Mouse (Mus musculus) intestine, embryonic 14.5 days (tissue): ENCODE measurements around the gene Pkd1. TPM values are rescaled to one million over a fixed set of nuclear protein-coding genes. Genes with fewer than 3 reads are reported as not detected.

Experiments
- ATAC-seq: fragments of 200-750 bp; cut with Nextera tagmentation; replicated peaks from 2 replicates; pipeline ENCODE4 v1.8.0; 2017; ENCODE audit warnings: low read depth, moderate number of reproducible peaks, moderate TSS enrichment, moderate library complexity; ENCODE audit not compliant: low FRiP score, low TSS enrichment
- DNase-seq: peaks from one replicate; pipeline ENCODE4 v3.0.0-alpha.2; 2018; ENCODE audit warnings: low spot score
- H3K27ac ChIP-seq: fragments of 300-500 bp; sonication (generic); 2 replicates; pipeline ENCODE4 v1.5.1; 2014; ENCODE audit warnings: low read depth, mild to moderate bottlenecking, control low read depth
- H3K27me3 ChIP-seq: fragments of 300-500 bp; sonication (generic); replicated peaks from 2 replicates; pipeline ENCODE4 v1.6.1; 2014; ENCODE audit warnings: low read length, control low read depth; ENCODE audit not compliant: control insufficient read depth, insufficient read depth
- H3K36me3 ChIP-seq: fragments of 300-500 bp; sonication (generic); 2 replicates; pipeline ENCODE4 v1.6.1; 2014; ENCODE audit warnings: low read length, control low read depth; ENCODE audit not compliant: control insufficient read depth, insufficient read depth
- H3K4me1 ChIP-seq: fragments of 300-500 bp; sonication (generic); replicated peaks from 2 replicates; pipeline ENCODE4 v1.6.1; 2014; ENCODE audit warnings: low read length, control low read depth, mixed read lengths; ENCODE audit not compliant: control insufficient read depth, insufficient read depth
- H3K4me2 ChIP-seq: fragments of 300-500 bp; sonication (generic); 2 replicates; pipeline ENCODE4 v1.6.1; 2014; ENCODE audit warnings: low read length
- H3K4me3 ChIP-seq: fragments of 300-500 bp; sonication (generic); 2 replicates; pipeline ENCODE4 v1.5.1; 2014; ENCODE audit warnings: low read depth, low read length, control low read depth, mixed read lengths
- H3K9ac ChIP-seq: fragments of 300-500 bp; sonication (generic); 2 replicates; pipeline ENCODE4 v1.6.1; 2014; ENCODE audit warnings: mild to moderate bottlenecking, low read length
- H3K9me3 ChIP-seq: fragments of 300-500 bp; sonication (generic); 2 replicates; pipeline ENCODE4 v1.6.1; 2016; ENCODE audit warnings: low read length, control low read depth; ENCODE audit not compliant: control insufficient read depth
- WGBS: fragments of 180-500 bp; shearing (Covaris S2); extraction: QIAGEN DNeasy Blood & Tissue Kit; methylation state at CpG from one replicate; pipeline ENCODE4 v1.1.7; 2014; 5-methylcytosine and 5-hydroxymethylcytosine counted together
- polyA plus RNA-seq: library from polyadenylated mRNA; unstranded; fragments of >200 nt; fragmentation: Nextera tagmentation; extraction: Ambion mirVana; gene quantifications from 2 replicates; pipeline ENCODE4 v1.2.1, GENCODE M21; 2014

Gene Pkd1
- polyA plus RNA-seq, 1 experiment from 2014 or later: 26.8 TPM

DNA sequence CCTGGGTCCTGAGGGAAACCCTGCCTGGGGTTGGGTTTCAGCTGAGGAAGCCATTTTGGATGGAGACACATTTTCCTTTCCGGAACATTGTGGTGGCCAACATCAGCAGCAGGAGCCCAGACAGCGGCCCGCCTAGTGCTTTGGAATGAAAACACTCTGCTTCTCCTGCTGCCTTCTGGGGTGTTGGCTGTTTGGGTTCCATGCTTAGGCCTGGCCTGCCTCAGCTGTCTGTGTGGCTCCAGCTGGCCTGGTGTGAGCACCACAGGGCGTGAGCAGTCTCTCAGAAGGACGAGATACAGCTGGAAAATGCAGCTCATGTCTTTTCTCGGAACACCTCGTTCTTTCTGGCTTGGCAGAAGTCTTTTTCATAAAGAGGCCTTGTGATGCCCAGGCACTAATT, 7.5 kb downstream of the Pkd1 start:
- Histone ChIP-seq H3K4me2 (no peak overlapping the region), H3K9me3 (no peaks in the 10 kb centered on the region), H3K9ac (no peak overlapping the region), H3K27me3 (no peaks in the 10 kb centered on the region), H3K4me3 (no peak overlapping the region), H3K4me1 (peaks cover 22% of the 10 kb centered on the region), H3K36me3 (0 out of 2 replicates have a peak, but pooled peaks cover 1% of the 10 kb centered on the region), H3K27ac (no peak overlapping the region)
- ATAC-seq (no peak), DNase-seq (no peak)
- 68% methylated on average over 7 of the region's 7 CpGs for WGBS

DNA sequence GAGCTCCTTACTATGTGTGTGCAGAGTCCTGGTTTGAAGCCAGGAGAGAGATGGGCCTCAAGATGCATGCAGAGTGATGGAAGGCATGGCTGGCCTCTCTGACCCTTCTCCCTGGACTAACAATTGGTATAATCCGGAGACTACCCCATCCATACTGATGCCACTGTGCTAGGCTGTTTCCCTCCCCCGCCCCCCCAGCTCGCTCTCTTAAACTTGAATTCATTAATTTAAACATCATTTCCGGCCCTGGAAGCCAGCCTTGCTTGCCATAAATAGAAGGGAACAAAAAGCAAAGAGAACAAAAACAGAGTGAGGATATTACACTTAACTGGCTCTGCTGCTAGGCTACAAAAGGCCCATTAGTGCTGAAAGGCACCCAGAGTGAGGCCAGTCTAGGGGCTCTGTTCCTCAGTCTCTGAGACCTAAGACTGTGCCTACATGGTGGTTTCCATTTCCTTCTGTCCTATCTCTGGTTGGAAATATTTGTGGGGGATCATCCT, 9.0 kb downstream of the Pkd1 start:
- ATAC-seq (no peak), DNase-seq (no peak)
- H3K9me3 ChIP-seq: no peaks in the 10 kb centered on the region
- no peak overlapping the region for H3K9ac ChIP-seq
- peak overlapping the region; percentile 27 for H3K4me2 ChIP-seq
- H3K36me3 ChIP-seq: no peaks in the 10 kb centered on the region
- H3K27me3 ChIP-seq: no peaks in the 10 kb centered on the region
- peak overlapping the region; percentile 87 for H3K27ac ChIP-seq
- peaks cover 18% of the 10 kb centered on the region for H3K4me1 ChIP-seq
- WGBS: 53% methylated on average over 4 of the region's 4 CpGs
- no peak overlapping the region for H3K4me3 ChIP-seq

DNA sequence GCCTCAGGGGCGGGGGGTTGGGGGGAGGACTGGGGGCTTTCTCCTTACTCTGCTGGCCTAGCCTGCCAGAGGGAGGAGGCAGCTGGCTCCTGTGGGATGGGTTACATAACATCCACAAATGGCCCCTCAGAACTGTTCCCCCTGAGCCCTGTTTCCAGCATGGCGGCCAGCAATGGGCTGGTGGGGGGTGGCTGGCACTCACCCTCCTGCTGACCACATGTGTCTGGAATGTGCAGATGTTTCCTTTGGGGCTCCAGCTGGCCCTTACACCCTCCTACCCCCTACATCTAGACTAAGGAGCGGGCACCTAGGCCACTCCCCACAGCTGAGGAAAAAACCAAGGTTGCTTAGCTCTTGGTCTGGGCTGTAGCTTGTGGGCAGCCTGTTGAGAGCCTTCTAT, 9.5 kb downstream of the Pkd1 start:
- no peak for ATAC-seq
- peak overlapping the region; percentile 27 for H3K4me2 ChIP-seq
- no peaks in the 10 kb centered on the region for H3K9me3 ChIP-seq
- H3K27me3 ChIP-seq: no peaks in the 10 kb centered on the region
- H3K36me3 ChIP-seq: no peaks in the 10 kb centered on the region
- H3K9ac ChIP-seq: no peak overlapping the region
- no peak for DNase-seq
- no peak overlapping the region for H3K4me3 ChIP-seq
- H3K27ac ChIP-seq: peak overlapping the region; percentile 87
- WGBS: 45% methylated on average over 3 of the region's 3 CpGs
- peaks cover 18% of the 10 kb centered on the region for H3K4me1 ChIP-seq

DNA sequence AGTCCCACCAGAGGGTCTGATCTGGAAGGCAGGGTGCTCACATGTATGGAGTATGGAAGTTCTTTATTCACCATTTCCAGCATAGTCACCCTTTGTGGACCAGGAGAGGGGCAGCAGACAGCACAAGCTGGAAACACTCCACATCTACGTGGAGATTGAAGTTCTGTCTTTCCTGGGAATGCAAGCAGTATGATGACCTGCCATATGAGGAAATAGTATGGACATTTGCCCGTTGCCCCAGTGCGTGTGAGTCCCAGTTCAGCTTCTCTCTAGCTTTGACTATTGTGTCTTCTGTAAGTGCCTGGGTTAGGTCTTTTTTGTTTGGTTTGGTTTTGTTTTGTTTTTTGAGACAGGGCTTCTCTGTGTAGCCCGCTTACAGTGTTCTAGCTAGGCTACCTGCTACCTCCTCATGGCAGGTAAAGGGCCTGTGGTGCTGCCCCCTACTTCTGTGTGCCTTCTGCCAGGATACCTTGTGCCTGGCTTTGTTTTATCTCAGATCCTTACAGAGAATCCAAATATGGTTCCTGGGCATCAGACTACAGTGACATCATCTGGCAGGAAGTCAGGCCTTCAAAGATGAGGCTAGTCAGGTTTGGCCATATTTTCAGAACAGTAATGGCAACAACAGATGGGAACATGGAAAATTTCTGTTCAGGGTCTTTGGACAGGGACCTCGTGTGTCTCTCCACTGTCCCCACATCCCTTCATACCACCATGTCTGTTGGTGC, 10.8 kb downstream of the Pkd1 start:
- H3K9ac ChIP-seq: no peak overlapping the region
- H3K36me3 ChIP-seq: peaks cover 8% of the 10 kb centered on the region; the same call in 1 of the 2 replicates
- no peak overlapping the region for H3K4me2 ChIP-seq
- peaks cover 18% of the 10 kb centered on the region for H3K4me1 ChIP-seq
- no peak overlapping the region for H3K27ac ChIP-seq
- 90% methylated on average over 5 of the region's 5 CpGs for WGBS
- no peaks in the 10 kb centered on the region for H3K27me3 ChIP-seq
- ATAC-seq (no peak), DNase-seq (no peak)
- no peaks in the 10 kb centered on the region for H3K9me3 ChIP-seq
- no peak overlapping the region for H3K4me3 ChIP-seq

DNA sequence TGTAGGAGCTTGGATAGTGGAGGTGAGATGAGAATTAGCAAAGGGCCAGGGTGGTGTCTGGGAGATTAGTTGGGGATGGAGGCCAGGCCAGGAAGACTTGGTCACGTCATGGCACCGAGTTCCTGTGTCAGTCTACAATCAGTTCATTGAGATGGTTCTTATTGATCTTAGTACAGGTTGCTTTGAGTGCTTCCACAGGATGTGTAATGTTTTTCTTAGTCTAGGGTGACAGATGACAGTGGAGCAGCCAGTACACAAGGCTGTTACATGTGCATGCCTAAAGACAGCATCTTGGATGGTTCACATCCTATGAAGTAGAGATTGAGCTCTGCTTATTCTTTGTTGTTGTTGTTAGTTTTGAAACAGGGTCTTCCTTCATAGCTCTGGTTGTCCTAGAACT, 12.0 kb downstream of the Pkd1 start:
- no peaks in the 10 kb centered on the region for H3K9me3 ChIP-seq
- no peak overlapping the region for H3K4me2 ChIP-seq
- peaks cover 8% of the 10 kb centered on the region; the same call in 1 of the 2 replicates for H3K36me3 ChIP-seq
- DNase-seq (no peak), ATAC-seq (no peak)
- 97% methylated on average over 2 of the region's 2 CpGs for WGBS
- peaks cover 18% of the 10 kb centered on the region for H3K4me1 ChIP-seq
- H3K27ac ChIP-seq: no peak overlapping the region
- H3K27me3 ChIP-seq: no peaks in the 10 kb centered on the region
- no peak overlapping the region for H3K9ac ChIP-seq
- no peak overlapping the region for H3K4me3 ChIP-seq

DNA sequence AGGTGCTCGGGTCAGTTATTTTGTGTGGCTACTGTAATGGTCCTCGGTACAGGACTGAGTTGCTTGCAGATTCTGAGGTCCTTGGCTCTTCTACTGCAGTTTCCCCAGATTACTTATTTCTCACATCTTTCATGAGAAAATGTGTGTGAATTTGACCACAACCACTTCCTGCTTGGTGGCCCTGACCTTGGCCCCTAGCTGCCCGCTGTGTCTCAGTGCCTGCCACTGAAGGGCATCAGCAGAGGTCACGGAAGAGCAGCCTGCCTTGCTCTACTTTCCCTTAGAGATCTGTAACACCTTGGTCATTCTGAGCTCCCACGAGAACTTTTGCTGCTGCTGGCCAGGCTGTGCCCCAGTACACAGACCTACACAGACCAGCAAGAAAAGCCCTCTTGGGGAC, 14.0 kb downstream of the Pkd1 start:
- Histone ChIP-seq H3K9me3 (no peaks in the 10 kb centered on the region), H3K4me2 (no peak overlapping the region), H3K4me3 (no peak overlapping the region), H3K4me1 (peaks cover 14% of the 10 kb centered on the region), H3K36me3 (peaks cover 16% of the 10 kb centered on the region), H3K9ac (no peak overlapping the region), H3K27me3 (no peaks in the 10 kb centered on the region), H3K27ac (no peak overlapping the region)
- no peak for ATAC-seq
- DNase-seq: no peak
- 83% methylated on average over 5 of the region's 5 CpGs for WGBS

DNA sequence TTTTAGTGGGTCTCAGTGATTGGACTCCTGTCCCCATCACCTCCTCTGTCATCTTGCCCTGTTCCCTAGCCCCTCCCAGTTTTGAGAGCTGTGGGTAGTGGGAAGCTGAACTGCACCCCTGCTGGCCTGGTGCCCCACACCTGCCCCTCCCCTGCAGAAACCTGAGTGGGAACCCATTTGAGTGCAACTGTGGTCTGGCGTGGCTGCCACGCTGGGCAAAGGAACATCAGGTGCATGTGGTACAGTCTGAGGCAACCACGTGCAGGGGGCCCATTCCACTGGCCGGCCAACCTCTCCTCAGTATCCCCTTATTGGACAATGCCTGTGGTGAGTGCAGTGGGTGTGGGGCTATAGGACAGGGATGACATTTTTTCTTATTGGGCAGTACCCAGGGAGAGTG, 14.8 kb downstream of the Pkd1 start:
- Histone ChIP-seq H3K9me3 (no peaks in the 10 kb centered on the region), H3K4me3 (no peak overlapping the region), H3K36me3 (peaks cover 24% of the 10 kb centered on the region), H3K4me1 (0 out of 2 replicates have a peak, but pooled peaks cover 8% of the 10 kb centered on the region), H3K9ac (no peak overlapping the region), H3K4me2 (no peak overlapping the region), H3K27me3 (no peaks in the 10 kb centered on the region), H3K27ac (no peak overlapping the region)
- DNase-seq (no peak), ATAC-seq (no peak)
- WGBS: 91% methylated on average over 4 of the region's 4 CpGs

DNA sequence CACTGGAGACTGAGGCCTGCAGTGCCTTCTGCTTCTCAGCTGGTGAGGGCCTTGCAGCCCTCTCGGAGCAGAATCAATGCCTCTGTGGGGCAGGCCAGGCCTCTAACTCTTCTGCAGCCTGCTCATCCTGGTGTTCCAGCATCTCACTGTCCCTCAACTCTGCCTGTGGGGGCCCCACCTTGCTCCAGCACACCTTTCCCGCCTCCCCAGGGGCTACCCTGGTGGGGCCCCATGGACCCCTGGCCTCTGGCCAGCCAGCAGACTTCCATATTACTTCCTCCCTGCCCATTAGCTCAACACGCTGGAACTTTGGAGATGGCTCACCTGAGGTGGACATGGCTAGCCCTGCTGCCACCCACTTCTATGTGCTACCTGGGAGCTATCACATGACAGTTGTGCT, 15.5 kb downstream of the Pkd1 start:
- H3K36me3 ChIP-seq: peaks cover 30% of the 10 kb centered on the region
- WGBS: 85% methylated on average over 3 of the region's 3 CpGs
- H3K4me1 ChIP-seq: 0 out of 2 replicates have a peak, but pooled peaks cover 8% of the 10 kb centered on the region
- H3K9ac ChIP-seq: no peak overlapping the region
- ATAC-seq: no peak
- H3K4me2 ChIP-seq: no peak overlapping the region
- no peak for DNase-seq
- no peaks in the 10 kb centered on the region for H3K27me3 ChIP-seq
- H3K27ac ChIP-seq: no peak overlapping the region
- no peak overlapping the region for H3K4me3 ChIP-seq
- H3K9me3 ChIP-seq: no peaks in the 10 kb centered on the region

DNA sequence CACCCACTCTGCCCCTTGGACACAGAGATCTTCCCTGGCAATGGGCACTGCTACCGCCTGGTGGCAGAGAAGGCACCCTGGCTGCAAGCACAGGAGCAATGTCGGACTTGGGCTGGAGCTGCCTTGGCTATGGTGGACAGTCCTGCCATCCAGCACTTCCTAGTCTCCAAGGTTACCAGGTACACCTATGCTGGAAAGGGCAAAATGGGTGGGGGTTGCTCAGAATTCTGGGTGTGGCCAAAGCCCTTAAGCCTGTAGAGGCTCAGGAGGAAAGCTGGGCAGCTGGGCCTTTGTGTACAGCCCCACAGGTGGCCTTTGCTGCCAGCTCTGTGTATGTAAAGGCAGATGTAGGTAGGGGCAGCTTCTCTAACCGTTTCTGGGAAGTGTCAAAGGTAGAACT, 16.2 kb downstream of the Pkd1 start:
- H3K36me3 ChIP-seq: peaks cover 33% of the 10 kb centered on the region
- H3K4me2 ChIP-seq: no peak overlapping the region
- 0 out of 2 replicates have a peak, but pooled peaks cover 8% of the 10 kb centered on the region for H3K4me1 ChIP-seq
- no peaks in the 10 kb centered on the region for H3K27me3 ChIP-seq
- no peak overlapping the region for H3K4me3 ChIP-seq
- no peak for DNase-seq
- no peaks in the 10 kb centered on the region for H3K9me3 ChIP-seq
- ATAC-seq: no peak
- H3K9ac ChIP-seq: no peak overlapping the region
- 86% methylated on average over 3 of the region's 3 CpGs for WGBS
- no peak overlapping the region for H3K27ac ChIP-seq
